Mouse (Mus musculus) mouse trophoblast stem cell (cell line): ENCODE measurements around the gene Acbd7.

Experiments
- in situ Hi-C, 2 experiments: fragments of 300-500 bp; cut with MseI, MboI; formaldehyde crosslinking; loops; 2 replicates in 1 of 2; 3 replicates in 1 of 2; pipeline ENCODE4 v1.15.1; 2025

Gene Acbd7

GRCm38 (mm10) chr2:3335611-3336301 lies at the start of gene Acbd7:
TSS of gene Acbd7 (plus strand) at chr2:3336168.
- in situ Hi-C loops, result loop anchor here in 1 of 2 experiments (25.0 kb wide), 1 partner anchor 427 kb away; no protein-coding TSS in a partner anchor

GRCm38 (mm10) chr2:3286243-3286642 lies 49.7 kb upstream of the Acbd7 start:
- in situ Hi-C loops, result no loop called here

GRCm38 (mm10) chr2:3289581-3289980 lies 46.4 kb upstream of the Acbd7 start:
- in situ Hi-C loops, result no loop called here

GRCm38 (mm10) chr2:3292170-3292569 lies 43.8 kb upstream of the Acbd7 start:
- in situ Hi-C loops, result no loop called here

GRCm38 (mm10) chr2:3295826-3296225 lies 40.1 kb upstream of the Acbd7 start:
- in situ Hi-C loops, result no loop called here

GRCm38 (mm10) chr2:3305426-3306025 lies 30.4 kb upstream of the Acbd7 start:
- in situ Hi-C loops, result no loop called here

- in situ Hi-C loops, result no loop called here
Measured at GRCm38 (mm10) chr2:3323132-3323531, 12.8 kb upstream of the Acbd7 start.

- in situ Hi-C loops, result loop anchor here in 1 of 2 experiments (25.0 kb wide), 1 partner anchor 438 kb away; no protein-coding TSS in a partner anchor
Measured at GRCm38 (mm10) chr2:3324381-3325130, 11.4 kb upstream of the Acbd7 start.

GRCm38 (mm10) chr2:3326547-3326946 lies 9.4 kb upstream of the Acbd7 start:
- in situ Hi-C loops, result loop anchor here in 1 of 2 experiments (25.0 kb wide), 1 partner anchor 436 kb away; no protein-coding TSS in a partner anchor

- in situ Hi-C loops, result loop anchor here in 1 of 2 experiments (25.0 kb wide), 1 partner anchor 435 kb away; no protein-coding TSS in a partner anchor
Measured at GRCm38 (mm10) chr2:3327351-3327750, 8.6 kb upstream of the Acbd7 start.

- in situ Hi-C loops, result loop anchor here in 1 of 2 experiments (25.0 kb wide), 1 partner anchor 431 kb away; no protein-coding TSS in a partner anchor
Measured at GRCm38 (mm10) chr2:3331071-3331703, 4.8 kb upstream of the Acbd7 start.

- in situ Hi-C loops, result loop anchor here in 1 of 2 experiments (25.0 kb wide), 1 partner anchor 430 kb away; no protein-coding TSS in a partner anchor
Measured at GRCm38 (mm10) chr2:3332056-3332455, 3.9 kb upstream of the Acbd7 start.

GRCm38 (mm10) chr2:3332484-3333242 lies 3.3 kb upstream of the Acbd7 start, which contains the start of gene Rpp38:
TSS of gene Rpp38 (minus strand) at chr2:3332643.
- in situ Hi-C loops, result loop anchor here in 1 of 2 experiments (25.0 kb wide), 1 partner anchor 430 kb away; no protein-coding TSS in a partner anchor

GRCm38 (mm10) chr2:3333761-3334160 lies 2.2 kb upstream of the Acbd7 start:
- in situ Hi-C loops, result loop anchor here in 1 of 2 experiments (25.0 kb wide), 1 partner anchor 429 kb away; no protein-coding TSS in a partner anchor

- in situ Hi-C loops, result loop anchor here (5.0 to 25.0 kb wide), 2 partner anchors 64 to 414 kb away; no protein-coding TSS in a partner anchor
Measured at GRCm38 (mm10) chr2:3348422-3348821, 12.5 kb downstream of the Acbd7 start.

GRCm38 (mm10) chr2:3348919-3349318 lies 13.0 kb downstream of the Acbd7 start:
- in situ Hi-C loops, result loop anchor here (5.0 to 25.0 kb wide), 2 partner anchors 63 to 413 kb away; no protein-coding TSS in a partner anchor

- in situ Hi-C loops, result no loop called here
Measured at GRCm38 (mm10) chr2:3353160-3353559, 17.2 kb downstream of the Acbd7 start.

- in situ Hi-C loops, result no loop called here
Measured at GRCm38 (mm10) chr2:3355793-3356192, 19.8 kb downstream of the Acbd7 start.

- in situ Hi-C loops, result no loop called here
Measured at GRCm38 (mm10) chr2:3356311-3356710, 20.3 kb downstream of the Acbd7 start.

- in situ Hi-C loops, result no loop called here
Measured at GRCm38 (mm10) chr2:3357887-3358286, 21.9 kb downstream of the Acbd7 start.
